Mouse (Mus musculus): ENCODE results near the gene Nol10.

DNA sequence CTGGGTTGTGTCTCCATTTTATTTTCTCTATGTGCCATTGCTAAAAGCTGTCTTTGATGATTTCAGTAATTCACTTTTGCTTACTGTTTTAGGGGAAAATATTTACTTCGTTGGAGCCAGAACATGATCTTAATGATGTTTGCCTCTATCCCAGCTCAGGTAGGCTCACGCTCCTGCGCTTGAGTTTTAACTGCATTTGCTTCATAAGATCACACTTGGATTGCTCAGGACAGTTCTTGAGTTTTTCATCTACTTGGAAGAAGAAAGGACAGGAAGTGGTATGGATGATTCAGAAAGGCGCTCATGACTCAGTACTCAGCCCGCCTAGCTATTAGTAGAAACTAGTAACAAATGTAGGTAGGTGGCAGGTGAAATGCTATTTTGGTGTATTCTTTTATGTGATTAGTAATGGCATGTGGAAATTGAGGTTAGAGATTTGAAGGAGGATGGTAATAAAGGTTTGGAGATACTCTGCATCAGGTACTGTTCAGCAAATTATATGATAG, 25.3 kb downstream of the Nol10 start:
- TF ChIP-seq CTCF (IDR thresholded peaks at IDR 0.05; ENCODE audit: borderline replicate concordance, insufficient read depth, low read length) (no peak), POLR2A (IDR thresholded peaks at IDR 0.05; ENCODE audit: low read depth, low read length) (no peak)
